Mouse (Mus musculus) ES-E14 (cell line): Measurements from ENCODE around the gene Spag5.

Source experiments
- CHD2 ChIP-seq: IDR thresholded peaks from 2 replicates; pipeline ENCODE4 v1.6.1; 2014; ENCODE audit warnings: mild to moderate bottlenecking, low read depth, low read length, inconsistent platforms
- MAFK ChIP-seq: IDR thresholded peaks from 2 replicates; pipeline ENCODE4 v1.6.1; 2014; ENCODE audit warnings: mild to moderate bottlenecking, low read depth, low read length, inconsistent platforms; ENCODE audit not compliant: insufficient read depth

DNA sequence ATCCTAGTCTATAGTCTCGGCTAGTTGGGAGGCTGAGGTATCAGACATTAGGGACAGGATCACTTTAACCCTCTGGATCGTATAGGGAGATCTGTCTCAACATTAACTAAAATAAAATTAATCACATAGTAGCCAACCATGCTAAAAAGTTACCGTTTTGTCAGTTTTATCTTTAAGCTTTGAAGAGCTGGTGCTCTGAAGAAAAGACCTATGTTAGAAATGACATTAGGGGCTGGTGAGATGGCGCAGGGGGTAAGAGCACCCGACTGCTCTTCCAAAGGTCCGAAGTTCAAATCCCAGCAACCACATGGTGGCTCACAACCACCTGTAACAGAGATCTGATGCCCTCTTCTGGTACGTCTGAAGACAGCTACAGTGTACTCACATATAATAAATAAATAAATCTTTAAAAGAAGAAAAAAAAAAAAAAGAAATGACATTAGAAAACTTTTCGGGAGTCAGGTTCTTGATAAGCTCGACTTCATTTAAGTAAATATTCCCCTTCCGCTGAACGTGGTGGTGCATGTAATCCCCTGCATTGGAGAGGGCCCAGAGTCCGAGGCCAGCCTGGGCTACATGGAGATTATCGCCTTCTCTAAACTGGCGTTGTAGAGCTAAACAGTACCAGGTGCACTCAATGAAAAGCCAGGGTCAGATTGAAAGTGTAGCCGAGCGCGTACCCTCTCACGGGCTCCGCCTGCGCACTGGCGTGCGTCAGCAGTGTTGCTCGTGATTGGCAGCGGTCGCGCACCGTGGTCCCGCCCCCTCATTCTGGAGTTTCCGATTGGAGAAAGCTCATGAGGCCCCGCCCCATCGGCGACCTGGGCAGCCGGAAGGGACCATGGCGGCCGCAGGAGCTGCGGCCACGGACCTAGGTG, 26.5 kb downstream of the Spag5 start, which contains the start of gene Pigs:
- TF ChIP-seq CHD2: peak; percentile 57; the same call in 1 of the 2 replicates
- TF ChIP-seq MAFK: no peak
